Mouse (Mus musculus): ENCODE measurements at regions not wholly inside any gene's neighbourhood (a gene's known extent, or its start where the extent isn't known, plus 50 kb on each side); places are given as distances from the start of the nearest gene placed in this dataset.

DNA sequence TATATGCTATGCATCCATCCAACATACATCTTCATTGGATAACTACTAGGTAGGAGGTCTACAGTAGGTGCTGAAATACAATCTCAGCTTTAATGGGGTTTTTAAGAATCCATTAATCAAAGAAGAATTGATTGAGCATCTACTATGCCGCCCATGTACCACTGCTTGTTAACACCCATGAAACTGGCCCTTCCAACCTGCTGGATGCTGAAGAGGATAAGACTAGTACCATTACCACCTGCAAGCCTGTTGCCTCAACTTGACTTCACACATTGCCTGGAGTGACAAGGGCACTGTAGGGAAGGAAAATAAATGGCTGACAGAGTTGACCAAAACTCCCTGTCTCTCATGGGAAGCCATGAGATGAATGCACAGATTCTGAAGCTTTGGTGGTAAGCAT, 71.4 kb upstream of the Klf9 start:
- TF ChIP-seq ZC3H11A (IDR thresholded peaks at IDR 0.05; ENCODE audit: borderline replicate concordance, low read depth, low read length) (no peak), CHD2 (IDR thresholded peaks at IDR 0.05; ENCODE audit: low read depth, low read length) (no peak), MAFK (IDR thresholded peaks at IDR 0.05; ENCODE audit: insufficient read depth, low read depth, low read length) (no peak), HCFC1 (IDR thresholded peaks at IDR 0.05; ENCODE audit: borderline replicate concordance, insufficient read depth, low read length) (no peak), ZNF384 (IDR thresholded peaks at IDR 0.05; ENCODE audit: low read depth, low read length) (no peak)

Measured in ES-E14 (cell line).